ENCODE assay signal across 7 mouse cellular contexts in the genomic region with DNA sequence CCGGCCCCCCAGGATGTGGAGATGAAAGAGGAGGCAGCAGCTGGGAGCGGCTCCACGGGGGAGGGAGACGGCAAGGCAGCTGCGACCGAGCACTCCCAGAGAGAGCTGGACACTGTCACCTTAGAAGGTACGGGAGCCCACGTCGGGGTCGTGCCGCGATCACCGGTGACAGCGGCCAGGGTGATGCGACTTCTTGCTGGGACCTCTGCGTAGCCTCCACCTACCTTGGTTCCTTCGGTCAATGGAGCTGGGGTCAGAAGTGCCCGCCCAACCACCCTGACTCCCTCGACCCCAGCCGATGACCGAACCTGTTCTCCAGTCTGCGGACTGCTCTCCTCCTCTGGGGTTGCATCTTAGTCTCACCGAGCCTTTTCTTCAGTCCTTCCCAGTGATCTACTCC. TPM values are rescaled to one million over a fixed set of nuclear protein-coding genes. Genes with fewer than 3 reads are reported as not detected.
DNase-seq lines count a peak whose midpoint lies in the region; ATAC-seq and TF ChIP-seq lines count a peak whose summit lies in the region.

No protein-coding gene starts in this region.

- WGBS in limb, embryonic 14.5 days: 0% methylated on average over 18 of the region's 23 CpGs
- 1% methylated on average over 23 of the region's 23 CpGs for WGBS in stomach, embryonic 16.5 days

- 0 out of 2 replicates have a peak, but pooled peaks cover 2% of the 10 kb centered on the region for H3K4me1 ChIP-seq in embryonic fibroblast, embryonic 13.5 days (ENCODE audit: control insufficient read depth, insufficient read depth, low read length)
- H3K4me1 ChIP-seq in limb, embryonic 14.5 days (ENCODE audit: control insufficient read depth, insufficient read depth, low read length): peaks cover 8% of the 10 kb centered on the region
- peaks cover 12% of the 10 kb centered on the region for H3K4me1 ChIP-seq in stomach, embryonic 16.5 days (ENCODE audit: control insufficient read depth, insufficient read depth, low read length)

- no peak overlapping the region for H3K27ac ChIP-seq in embryonic fibroblast, embryonic 13.5 days (ENCODE audit: insufficient read depth, low read length)
- peak overlapping the region; percentile 58 for H3K27ac ChIP-seq in limb, embryonic 14.5 days (replicated peaks; ENCODE audit: low read depth, low read length)
- peak overlapping the region; percentile 80 for H3K27ac ChIP-seq in stomach, embryonic 16.5 days (ENCODE audit: low read length)

- H3K9me3 ChIP-seq in limb, embryonic 14.5 days (ENCODE audit: control insufficient read depth, low read length): no peaks in the 10 kb centered on the region
- no peaks in the 10 kb centered on the region for H3K9me3 ChIP-seq in stomach, embryonic 16.5 days (replicated peaks; ENCODE audit: control insufficient read depth, low read length)

- H3K36me3 ChIP-seq in limb, embryonic 14.5 days (ENCODE audit: control insufficient read depth, insufficient read depth, low read length): peaks cover 26% of the 10 kb centered on the region
- peaks cover 15% of the 10 kb centered on the region for H3K36me3 ChIP-seq in stomach, embryonic 16.5 days (ENCODE audit: control insufficient read depth, insufficient read depth, low read length)

- TF ChIP-seq POLR2A in embryonic fibroblast, embryonic 13.5 days (IDR thresholded peaks at IDR 0.05; ENCODE audit: low read depth, low read length): no peak
- no peak for TF ChIP-seq POLR2A in limb, embryonic 14.5 days (IDR thresholded peaks at IDR 0.05; ENCODE audit: borderline replicate concordance, extremely low read depth, insufficient read depth, insufficient read length)

- peak overlapping the region; percentile 73 for H3K4me2 ChIP-seq in limb, embryonic 14.5 days (replicated peaks; ENCODE audit: low read depth, low read length, severe bottlenecking)
- H3K4me2 ChIP-seq in stomach, embryonic 16.5 days (ENCODE audit: low read depth, low read length): peak overlapping the region; percentile 86

- H3K27me3 ChIP-seq in limb, embryonic 14.5 days (ENCODE audit: control insufficient read depth, insufficient read depth, low read length): no peaks in the 10 kb centered on the region
- no peaks in the 10 kb centered on the region for H3K27me3 ChIP-seq in stomach, embryonic 16.5 days (ENCODE audit: control insufficient read depth, insufficient read depth, low read length)

- peak overlapping the region; percentile 100 for H3K4me3 ChIP-seq in embryonic fibroblast, embryonic 13.5 days (ENCODE audit: insufficient read depth, low read length)
- peak overlapping the region; percentile 100 for H3K4me3 ChIP-seq in limb, embryonic 14.5 days (replicated peaks; ENCODE audit: low read length)
- peak overlapping the region; percentile 96 for H3K4me3 ChIP-seq in stomach, embryonic 16.5 days (replicated peaks; ENCODE audit: low read length)

- H3K9ac ChIP-seq in limb, embryonic 14.5 days (ENCODE audit: low read depth, low read length, severe bottlenecking): peak overlapping the region; percentile 97
- H3K9ac ChIP-seq in stomach, embryonic 16.5 days (ENCODE audit: low read length): peak overlapping the region; percentile 97

- peak; percentile 20 for DNase-seq in right cerebral cortex, postnatal 4 days
- DNase-seq in right cerebral cortex, adult 2 months (ENCODE audit: low spot score in 2 of 2): no peak
- no peak for DNase-seq in limb, embryonic 14.5 days (ENCODE audit: low spot score)
- no peak for DNase-seq in cerebellum, adult 8-10 months
- no peak for DNase-seq in right cerebral cortex, adult 18-20 months

- no peak for TF ChIP-seq CTCF in embryonic fibroblast, embryonic 13.5 days (IDR thresholded peaks at IDR 0.05; ENCODE audit: borderline replicate concordance, insufficient read depth, low read length)

- no peak for ATAC-seq in limb, embryonic 14.5 days (ENCODE audit: low FRiP score, low read depth)
- no peak; the same call in 1 of the 2 replicates for ATAC-seq in stomach, embryonic 16.5 days (ENCODE audit: insufficient read depth, low FRiP score)

RNA-seq across cellular contexts. Expression of gene Psmd3, which starts 0.5 kb away (rescaled TPM):
- 86.7 and 91.8 TPM in 2 replicates for polyA plus RNA-seq in embryonic fibroblast, embryonic 13.5 days (2011; ENCODE audit: insufficient read length, low read depth, missing spikeins)
- polyA plus RNA-seq in limb, embryonic 14.5 days (2012; rRNA removed): 208 and 228 TPM in 2 replicates
- polyA plus RNA-seq in limb, embryonic 14.5 days (2014; fragmentation: Nextera tagmentation; extraction: Ambion mirVana): 141 and 145 TPM in 2 replicates
- 147 and 157 TPM in 2 replicates for polyA plus RNA-seq in stomach, embryonic 16.5 days (2015; fragmentation: Nextera tagmentation; extraction: Ambion mirVana)

RNA-seq across cellular contexts. Expression of gene Csf3, which starts 18.3 kb away (rescaled TPM):
- polyA plus RNA-seq in embryonic fibroblast, embryonic 13.5 days (2011; ENCODE audit: insufficient read length, low read depth, missing spikeins): 0.35 TPM in 1 of 2 replicates, not detected in the other
- 0.11 TPM in 1 of 2 replicates, not detected in the other for polyA plus RNA-seq in limb, embryonic 14.5 days (2012; rRNA removed)
- polyA plus RNA-seq in limb, embryonic 14.5 days (2014; fragmentation: Nextera tagmentation; extraction: Ambion mirVana): not detected in 2 replicates
- not detected in 2 replicates for polyA plus RNA-seq in stomach, embryonic 16.5 days (2015; fragmentation: Nextera tagmentation; extraction: Ambion mirVana)

RNA-seq across cellular contexts. Expression of gene Gsdma, which starts 18.7 kb away (rescaled TPM):
- polyA plus RNA-seq in embryonic fibroblast, embryonic 13.5 days (2011; ENCODE audit: insufficient read length, low read depth, missing spikeins): not detected in 2 replicates
- 0.14 and 0.16 TPM in 2 replicates for polyA plus RNA-seq in limb, embryonic 14.5 days (2012; rRNA removed)
- 0.47 and 0.55 TPM in 2 replicates for polyA plus RNA-seq in limb, embryonic 14.5 days (2014; fragmentation: Nextera tagmentation; extraction: Ambion mirVana)
- polyA plus RNA-seq in stomach, embryonic 16.5 days (2015; fragmentation: Nextera tagmentation; extraction: Ambion mirVana): 3.7 and 8.3 TPM in 2 replicates

RNA-seq across cellular contexts. Expression of gene Gsdma2, which starts 36.3 kb away (rescaled TPM):
- polyA plus RNA-seq in embryonic fibroblast, embryonic 13.5 days (2011; ENCODE audit: insufficient read length, low read depth, missing spikeins): not detected in 2 replicates
- not detected in 2 replicates for polyA plus RNA-seq in limb, embryonic 14.5 days (2012; rRNA removed)
- polyA plus RNA-seq in limb, embryonic 14.5 days (2014; fragmentation: Nextera tagmentation; extraction: Ambion mirVana): not detected in 2 replicates
- polyA plus RNA-seq in stomach, embryonic 16.5 days (2015; fragmentation: Nextera tagmentation; extraction: Ambion mirVana): 0.45 and 0.87 TPM in 2 replicates

RNA-seq across cellular contexts. Expression of gene Med24, which starts 46.4 kb away (rescaled TPM):
- 50.1 and 58.1 TPM in 2 replicates for polyA plus RNA-seq in embryonic fibroblast, embryonic 13.5 days (2011; ENCODE audit: insufficient read length, low read depth, missing spikeins)
- 83.4 and 104 TPM in 2 replicates for polyA plus RNA-seq in limb, embryonic 14.5 days (2012; rRNA removed)
- polyA plus RNA-seq in limb, embryonic 14.5 days (2014; fragmentation: Nextera tagmentation; extraction: Ambion mirVana): 43.9 and 48.3 TPM in 2 replicates
- polyA plus RNA-seq in stomach, embryonic 16.5 days (2015; fragmentation: Nextera tagmentation; extraction: Ambion mirVana): 42.2 and 44.2 TPM in 2 replicates
